In genomic region chr9:114502711-114503427, GRCm38 (mm10) we compare ENCODE assay signal across 20 mouse cellular contexts. TPM values are rescaled to one million over a fixed set of nuclear protein-coding genes. Genes with fewer than 3 reads are reported as not detected.
DNase-seq lines count a peak whose midpoint lies in the region; ATAC-seq lines count a peak whose summit lies in the region.
"Had no signal": no experiment of that assay in that cellular context is flagged by ENCODE, and none has a peak within 500 bp of the region (broad histone marks: within the 10 kb centered on the region; RNA-seq: fewer than 3 reads in every experiment).

No protein-coding gene starts in this region.

- H3K27me3 ChIP-seq in embryonic facial prominence, embryonic 14.5 days (replicated peaks; ENCODE audit: control insufficient read depth, insufficient read depth, low read length): no peaks in the 10 kb centered on the region
- H3K27me3 ChIP-seq in embryonic facial prominence, embryonic 10.5 days (replicated peaks; ENCODE audit: low read depth, poor library complexity, severe bottlenecking): no peaks in the 10 kb centered on the region
- H3K27me3 ChIP-seq in limb, embryonic 15.5 days: no peaks in the 10 kb centered on the region
- H3K27me3 ChIP-seq in forebrain, embryonic 12.5 days: 0 out of 2 replicates have a peak, but pooled peaks cover 5% of the 10 kb centered on the region
- H3K27me3 ChIP-seq: neural tube, embryonic 13.5 days had no signal

- 64% methylated on average over 15 of the region's 15 CpGs for WGBS in embryonic facial prominence, embryonic 14.5 days
- WGBS in embryonic facial prominence, embryonic 10.5 days: 74% methylated on average over 15 of the region's 15 CpGs
- 55% methylated on average over 15 of the region's 15 CpGs for WGBS in limb, embryonic 15.5 days
- 72% methylated on average over 15 of the region's 15 CpGs for WGBS in forebrain, embryonic 12.5 days

- DNase-seq in embryonic facial prominence, embryonic 14.5 days (ENCODE audit: low spot score): peak; percentile 38
- no peak for DNase-seq in embryonic facial prominence, embryonic 10.5 days (ENCODE audit: low spot score)
- peak; percentile 42 to 72 for DNase-seq in urinary bladder, adult 18-20 months (ENCODE audit: low spot score in 2 of 2)
- DNase-seq in urinary bladder, postnatal 10 days (ENCODE audit: low spot score): no peak
- no peak for DNase-seq in frontal cortex, adult 2 months (ENCODE audit: extremely low spot score in 1 of 2, low spot score in 1 of 2)
- DNase-seq in layer of hippocampus, postnatal 36 days: no peak
- DNase-seq: cerebellum, postnatal 10 days; gastrocnemius, postnatal 14 days; heart, postnatal 4 days; kidney, adult 18-20 months; lung, adult 2 months; right cerebral cortex, postnatal 14 days; thymus, postnatal 4 days had no signal

- H3K9me3 ChIP-seq in embryonic facial prominence, embryonic 14.5 days (ENCODE audit: control insufficient read depth, low read length): no peaks in the 10 kb centered on the region
- no peaks in the 10 kb centered on the region for H3K9me3 ChIP-seq in embryonic facial prominence, embryonic 10.5 days
- H3K9me3 ChIP-seq in limb, embryonic 15.5 days: no peaks in the 10 kb centered on the region
- H3K9me3 ChIP-seq in forebrain, embryonic 12.5 days: no peaks in the 10 kb centered on the region
- H3K9me3 ChIP-seq: midbrain, embryonic 12.5 days; neural tube, embryonic 13.5 days had no signal

- no peak for ATAC-seq in embryonic facial prominence, embryonic 14.5 days (ENCODE audit: low read depth)
- ATAC-seq in limb, embryonic 15.5 days (ENCODE audit: insufficient number of reproducible peaks, low FRiP score, low TSS enrichment, low read depth): 0 out of 2 replicates have a peak, but pooled peaks have one; percentile 60
- ATAC-seq in forebrain, embryonic 12.5 days (ENCODE audit: low FRiP score): no peak

- no peak overlapping the region for H3K4me2 ChIP-seq in embryonic facial prominence, embryonic 14.5 days (ENCODE audit: low read depth, low read length)
- H3K4me2 ChIP-seq in limb, embryonic 15.5 days: no peak overlapping the region
- no peak overlapping the region for H3K4me2 ChIP-seq in forebrain, embryonic 12.5 days
- H3K4me2 ChIP-seq: midbrain, embryonic 12.5 days; neural tube, embryonic 13.5 days had no signal

- no peak overlapping the region for H3K4me3 ChIP-seq in embryonic facial prominence, embryonic 14.5 days (ENCODE audit: low read depth, low read length)
- H3K4me3 ChIP-seq in embryonic facial prominence, embryonic 10.5 days: no peak overlapping the region
- H3K4me3 ChIP-seq in limb, embryonic 15.5 days: no peak overlapping the region
- H3K4me3 ChIP-seq in forebrain, embryonic 12.5 days (replicated peaks): no peak overlapping the region
- H3K4me3 ChIP-seq: erythroblast, embryonic 14.5 days; midbrain, embryonic 12.5 days; neural tube, embryonic 13.5 days had no signal

- H3K4me1 ChIP-seq in embryonic facial prominence, embryonic 14.5 days (ENCODE audit: control insufficient read depth, insufficient read depth, low read length): no peaks in the 10 kb centered on the region
- peaks cover 4% of the 10 kb centered on the region; the same call in 1 of the 2 replicates for H3K4me1 ChIP-seq in embryonic facial prominence, embryonic 10.5 days
- H3K4me1 ChIP-seq in limb, embryonic 15.5 days: peaks cover 8% of the 10 kb centered on the region; the same call in 1 of the 2 replicates
- 0 out of 2 replicates have a peak, but pooled peaks cover 2% of the 10 kb centered on the region for H3K4me1 ChIP-seq in forebrain, embryonic 12.5 days
- H3K4me1 ChIP-seq: midbrain, embryonic 12.5 days had no signal

- no peak overlapping the region for H3K9ac ChIP-seq in embryonic facial prominence, embryonic 14.5 days (ENCODE audit: low read depth, low read length)
- H3K9ac ChIP-seq in limb, embryonic 15.5 days: no peak overlapping the region
- no peak overlapping the region for H3K9ac ChIP-seq in forebrain, embryonic 12.5 days
- H3K9ac ChIP-seq: midbrain, embryonic 12.5 days; neural tube, embryonic 13.5 days had no signal

- no peak overlapping the region for H3K27ac ChIP-seq in embryonic facial prominence, embryonic 14.5 days (replicated peaks; ENCODE audit: low read depth, low read length)
- H3K27ac ChIP-seq in embryonic facial prominence, embryonic 10.5 days (replicated peaks): no peak overlapping the region
- H3K27ac ChIP-seq in limb, embryonic 15.5 days: peak overlapping the region; percentile 47
- no peak overlapping the region for H3K27ac ChIP-seq in forebrain, embryonic 12.5 days
- H3K27ac ChIP-seq: midbrain, embryonic 12.5 days; neural tube, embryonic 13.5 days had no signal

- no peaks in the 10 kb centered on the region for H3K36me3 ChIP-seq in embryonic facial prominence, embryonic 14.5 days (ENCODE audit: control insufficient read depth, insufficient read depth, low read length)
- H3K36me3 ChIP-seq in embryonic facial prominence, embryonic 10.5 days (replicated peaks): peaks cover 24% of the 10 kb centered on the region
- H3K36me3 ChIP-seq in limb, embryonic 15.5 days: no peaks in the 10 kb centered on the region
- no peaks in the 10 kb centered on the region for H3K36me3 ChIP-seq in forebrain, embryonic 12.5 days (replicated peaks)
- H3K36me3 ChIP-seq: neural tube, embryonic 13.5 days had no signal

RNA-seq across cellular contexts. Expression of gene Ccr4, which starts 1.8 kb away (rescaled TPM):
- polyA plus RNA-seq in embryonic facial prominence, embryonic 14.5 days (2014; fragmentation: Nextera tagmentation; extraction: Ambion mirVana): 0.75 and 1.1 TPM in 2 replicates
- 0.10 TPM in 1 of 2 replicates, not detected in the other for polyA plus RNA-seq in embryonic facial prominence, embryonic 10.5 days (2016; fragmentation: Nextera tagmentation; extraction: Ambion mirVana)
- polyA plus RNA-seq in limb, embryonic 15.5 days (2015; fragmentation: Nextera tagmentation; extraction: Ambion mirVana): 4.5 and 5.7 TPM in 2 replicates
- polyA plus RNA-seq in forebrain, embryonic 12.5 days (2016; fragmentation: Nextera tagmentation; extraction: Ambion mirVana): not detected in 2 replicates
- polyA plus RNA-seq in frontal cortex, adult 2 months (2012; rRNA removed): not detected in 2 replicates
- total RNA-seq in layer of hippocampus, postnatal 36 days (2021): not detected
- total RNA-seq: gastrocnemius, postnatal 14 days; heart, postnatal 4 days; layer of hippocampus, postnatal 14 days had no signal
- polyA plus RNA-seq: erythroblast, embryonic 14.5 days; midbrain, embryonic 12.5 days; neural tube, embryonic 13.5 days; stomach, embryonic 14.5 days had no signal

RNA-seq across cellular contexts. Expression of gene C130032M10Rik, which starts 12.6 kb away (rescaled TPM):
- 1.3 and 1.4 TPM in 2 replicates for polyA plus RNA-seq in embryonic facial prominence, embryonic 14.5 days (2014; fragmentation: Nextera tagmentation; extraction: Ambion mirVana)
- polyA plus RNA-seq in embryonic facial prominence, embryonic 10.5 days (2016; fragmentation: Nextera tagmentation; extraction: Ambion mirVana): 1.0 and 1.2 TPM in 2 replicates
- polyA plus RNA-seq in limb, embryonic 15.5 days (2015; fragmentation: Nextera tagmentation; extraction: Ambion mirVana): 5.5 and 6.6 TPM in 2 replicates
- polyA plus RNA-seq in forebrain, embryonic 12.5 days (2016; fragmentation: Nextera tagmentation; extraction: Ambion mirVana): not detected in 2 replicates
- polyA plus RNA-seq in frontal cortex, adult 2 months (2012; rRNA removed): 0.17 TPM in 1 of 2 replicates, not detected in the other
- total RNA-seq in layer of hippocampus, postnatal 36 days (2021): not detected
- total RNA-seq: gastrocnemius, postnatal 14 days; heart, postnatal 4 days; layer of hippocampus, postnatal 14 days had no signal
- polyA plus RNA-seq: erythroblast, embryonic 14.5 days; lung, adult 2 months; neural tube, embryonic 13.5 days; stomach, embryonic 14.5 days had no signal

Comparison
In these comparisons a context has a peak if more than half of its experiments do, and no peak if none do; other contexts are left out.
1. DNase-seq: peak in embryonic facial prominence, embryonic 14.5 days (single experiment) and urinary bladder, adult 18-20 months (2 of 2); none in embryonic facial prominence, embryonic 10.5 days (single experiment), urinary bladder, postnatal 10 days (single experiment), frontal cortex, adult 2 months (0 of 2) and layer of hippocampus, postnatal 36 days (0 of 2).